Mouse (Mus musculus) stomach, postnatal 0 days (tissue): ENCODE measurements around the gene Zhx3. TPM values are rescaled to one million over a fixed set of nuclear protein-coding genes. Genes with fewer than 3 reads are reported as not detected.

ENCODE experiments used
- ATAC-seq: fragments of 200-750 bp; cut with Nextera tagmentation; 2 replicates; pipeline ENCODE4 v1.8.0; 2017; ENCODE audit not compliant: low FRiP score, low TSS enrichment
- DNase-seq: peaks from one replicate; pipeline ENCODE4 v3.0.0-alpha.2; 2016; ENCODE audit warnings: low spot score
- H3K27ac ChIP-seq: fragments of 300-500 bp; sonication (generic); replicated peaks from 2 replicates; pipeline ENCODE4 v1.5.1; 2014; ENCODE audit warnings: mild to moderate bottlenecking, control low read depth
- H3K27me3 ChIP-seq: fragments of 300-500 bp; sonication (generic); 2 replicates; pipeline ENCODE4 v1.6.1; 2014; ENCODE audit warnings: low read length; ENCODE audit not compliant: control insufficient read depth, insufficient read depth
- H3K36me3 ChIP-seq: fragments of 300-500 bp; sonication (generic); 2 replicates; pipeline ENCODE4 v1.6.1; 2014; ENCODE audit warnings: low read length, mixed read lengths; ENCODE audit not compliant: control insufficient read depth, insufficient read depth
- H3K4me1 ChIP-seq: fragments of 300-500 bp; sonication (generic); replicated peaks from 2 replicates; pipeline ENCODE4 v1.6.1; 2014; ENCODE audit warnings: antibody characterized with exemption; ENCODE audit not compliant: control insufficient read depth, insufficient read depth
- H3K4me2 ChIP-seq: fragments of 300-500 bp; sonication (generic); replicated peaks from 2 replicates; pipeline ENCODE4 v1.6.1; 2014; ENCODE audit warnings: low read depth, mild to moderate bottlenecking, control low read depth, moderate library complexity
- H3K4me3 ChIP-seq: fragments of 300-500 bp; sonication (generic); 2 replicates; pipeline ENCODE4 v1.5.1; 2014; ENCODE audit warnings: low read depth, low read length, control low read depth
- H3K9ac ChIP-seq: fragments of 300-500 bp; sonication (generic); 2 replicates; pipeline ENCODE4 v1.6.1; 2014; ENCODE audit warnings: mild to moderate bottlenecking, low read length, control low read depth, mixed read lengths
- H3K9me3 ChIP-seq: fragments of 300-500 bp; sonication (generic); 2 replicates; pipeline ENCODE4 v1.6.1; 2016; ENCODE audit warnings: low read length; ENCODE audit not compliant: control insufficient read depth
- CTCF ChIP-seq: IDR thresholded peaks from 2 replicates; pipeline ENCODE4 v1.5.1; 2016; ENCODE audit warnings: antibody characterized with exemption, low read depth, mild to moderate bottlenecking, moderate library complexity
- EP300 ChIP-seq: optimal IDR thresholded peaks from 2 replicates; pipeline ENCODE3; 2016; ENCODE audit warnings: antibody characterized with exemption
- WGBS: fragments of 180-500 bp; shearing (Covaris S2); extraction: QIAGEN DNeasy Blood & Tissue Kit; methylation state at CpG from one replicate; pipeline ENCODE4 v1.1.7; 2014; 5-methylcytosine and 5-hydroxymethylcytosine counted together
- polyA plus RNA-seq: library from polyadenylated mRNA; unstranded; fragments of >200 nt; fragmentation: Nextera tagmentation; extraction: Ambion mirVana; gene quantifications from 2 replicates; pipeline ENCODE4 v1.2.1, GENCODE M21; 2015

Gene Zhx3
- polyA plus RNA-seq, 1 experiment from 2014 or later = 4.5 TPM

- no peak for TF ChIP-seq CTCF
- TF ChIP-seq EP300 = no peak
- H3K27ac ChIP-seq = no peak overlapping the region
- no peaks in the 10 kb centered on the region for H3K4me1 ChIP-seq
- H3K9me3 ChIP-seq = no peaks in the 10 kb centered on the region
- H3K27me3 ChIP-seq = no peaks in the 10 kb centered on the region
- H3K9ac ChIP-seq = no peak overlapping the region
- H3K4me2 ChIP-seq = no peak overlapping the region
- H3K4me3 ChIP-seq = no peak overlapping the region
- 75% methylated on average over 3 of the region's 3 CpGs for WGBS
- no peaks in the 10 kb centered on the region for H3K36me3 ChIP-seq
- ATAC-seq = no peak
- DNase-seq = no peak
Measured at GRCm38 (mm10) chr2:160850360-160850759, 22.4 kb downstream of the Zhx3 start.

DNA sequence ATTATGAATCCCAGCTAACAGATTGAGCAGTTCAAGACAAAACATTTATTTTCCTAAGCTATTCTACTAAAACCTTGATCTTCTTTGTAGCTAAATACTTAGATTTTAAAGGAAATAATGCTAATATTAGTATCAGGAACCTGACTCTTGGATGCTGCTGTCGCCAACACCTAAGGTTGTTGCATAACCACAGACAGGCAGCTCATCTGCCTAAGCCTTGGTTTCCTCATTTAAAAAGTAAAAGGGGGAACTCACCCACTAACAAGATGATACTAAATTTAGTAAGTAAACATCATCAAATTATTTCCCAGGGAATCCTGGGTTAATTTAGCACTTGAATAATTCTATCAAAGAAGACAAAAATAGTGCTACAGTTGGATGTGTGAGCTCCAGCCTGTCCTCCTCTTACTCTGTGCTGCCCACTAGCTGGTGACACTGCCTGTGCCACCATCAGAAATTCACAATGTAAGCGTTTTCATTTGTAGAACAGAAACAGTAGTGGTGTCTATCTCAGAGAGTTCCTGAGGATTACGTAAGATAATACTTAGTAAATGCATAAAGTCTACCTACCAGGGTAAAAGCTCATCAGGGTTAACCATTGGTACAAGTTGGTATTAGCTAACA lies 23.1 kb downstream of the Zhx3 start:
- Histone ChIP-seq H3K4me1 (no peaks in the 10 kb centered on the region), H3K27me3 (no peaks in the 10 kb centered on the region), H3K4me3 (no peak overlapping the region), H3K36me3 (no peaks in the 10 kb centered on the region), H3K27ac (no peak overlapping the region), H3K9me3 (no peaks in the 10 kb centered on the region), H3K9ac (no peak overlapping the region), H3K4me2 (no peak overlapping the region)
- ATAC-seq = no peak
- DNase-seq = no peak
- 74% methylated on average over 3 of the region's 3 CpGs for WGBS
- TF ChIP-seq EP300 (no peak), CTCF (peak; percentile 29; the same call in 1 of the 2 replicates)

DNA sequence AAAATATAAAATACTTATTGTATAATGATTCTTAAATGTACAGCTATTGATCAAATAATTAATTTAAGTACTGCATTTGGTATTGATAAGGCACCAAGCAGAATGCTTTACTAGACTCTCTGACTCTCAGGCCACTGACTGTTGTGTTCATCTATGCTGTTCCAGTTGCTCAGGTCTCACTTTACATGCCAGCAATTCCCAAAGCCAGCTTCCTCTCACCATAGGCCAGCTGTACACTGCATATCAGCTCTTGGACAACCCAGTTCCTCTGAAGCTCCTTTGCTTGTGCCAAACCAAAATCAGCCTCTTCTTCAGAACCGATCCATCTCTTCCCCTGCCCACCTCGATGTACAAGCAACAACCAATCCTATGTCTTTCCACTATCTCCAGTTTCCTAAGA lies 24.6 kb downstream of the Zhx3 start:
- Histone ChIP-seq H3K4me1 (no peaks in the 10 kb centered on the region), H3K27me3 (no peaks in the 10 kb centered on the region), H3K36me3 (no peaks in the 10 kb centered on the region), H3K9me3 (no peaks in the 10 kb centered on the region), H3K27ac (no peak overlapping the region), H3K4me2 (no peak overlapping the region), H3K9ac (no peak overlapping the region), H3K4me3 (no peak overlapping the region)
- ATAC-seq = no peak
- no peak for DNase-seq
- WGBS = 91% methylated on average over 2 of the region's 2 CpGs
- TF ChIP-seq EP300 (no peak), CTCF (no peak)

DNA sequence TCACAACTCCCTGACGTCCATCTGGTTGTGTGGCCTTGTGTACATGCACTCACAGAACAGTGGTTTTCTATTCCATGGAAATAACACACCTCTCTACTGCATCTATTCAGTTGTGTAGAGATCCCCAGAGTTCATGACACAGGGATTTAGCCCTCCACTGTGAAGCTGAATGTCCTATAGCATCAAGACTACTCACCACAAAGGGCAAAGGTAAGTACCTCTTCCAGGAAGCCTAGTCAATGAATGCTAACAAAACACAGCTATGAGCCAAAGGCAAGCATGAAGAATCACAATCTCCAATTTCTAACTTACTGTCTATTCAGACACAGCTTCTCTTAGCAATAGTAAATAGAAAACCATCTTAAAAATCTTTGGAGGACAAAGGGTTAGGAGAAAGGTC lies 25.1 kb downstream of the Zhx3 start:
- H3K27ac ChIP-seq = no peak overlapping the region
- H3K9me3 ChIP-seq = no peaks in the 10 kb centered on the region
- WGBS = 65% methylated on average over 1 of the region's 1 CpGs
- H3K4me2 ChIP-seq = no peak overlapping the region
- H3K27me3 ChIP-seq = no peaks in the 10 kb centered on the region
- TF ChIP-seq CTCF (no peak), EP300 (no peak)
- H3K4me3 ChIP-seq = no peak overlapping the region
- ATAC-seq (no peak), DNase-seq (no peak)
- no peak overlapping the region for H3K9ac ChIP-seq
- H3K4me1 ChIP-seq = no peaks in the 10 kb centered on the region
- H3K36me3 ChIP-seq = no peaks in the 10 kb centered on the region

DNA sequence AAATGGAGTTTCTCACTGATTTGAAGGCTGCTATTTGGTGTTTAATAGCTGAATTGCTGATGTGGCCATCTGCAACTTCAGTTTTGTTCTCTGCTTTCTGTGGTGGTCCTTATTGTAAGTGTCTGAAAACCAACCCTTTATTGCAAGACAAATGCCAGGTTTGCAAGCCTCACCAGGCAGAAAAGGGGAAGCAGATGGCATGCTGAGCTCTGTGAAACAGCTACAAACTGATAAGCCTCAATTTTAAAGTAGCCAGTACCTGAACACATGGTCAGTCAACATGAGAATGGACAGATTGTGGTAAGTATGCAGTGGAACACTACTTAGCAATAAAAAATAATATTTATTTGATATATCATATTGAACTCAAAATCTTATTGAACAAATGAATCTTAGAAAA lies 32.0 kb downstream of the Zhx3 start:
- Histone ChIP-seq H3K4me3 (no peak overlapping the region), H3K9ac (no peak overlapping the region), H3K4me1 (no peaks in the 10 kb centered on the region), H3K27ac (no peak overlapping the region), H3K36me3 (no peaks in the 10 kb centered on the region), H3K4me2 (no peak overlapping the region), H3K27me3 (no peaks in the 10 kb centered on the region), H3K9me3 (no peaks in the 10 kb centered on the region)
- no peak for DNase-seq
- TF ChIP-seq EP300 (no peak), CTCF (no peak)
- no peak for ATAC-seq

- Histone ChIP-seq H3K4me3 (no peak overlapping the region), H3K4me2 (no peak overlapping the region), H3K27ac (no peak overlapping the region), H3K36me3 (no peaks in the 10 kb centered on the region), H3K27me3 (no peaks in the 10 kb centered on the region), H3K9ac (no peak overlapping the region), H3K4me1 (no peaks in the 10 kb centered on the region), H3K9me3 (no peaks in the 10 kb centered on the region)
- TF ChIP-seq CTCF (no peak), EP300 (no peak)
- ATAC-seq = no peak
- no peak for DNase-seq
- WGBS = 53% methylated on average over 1 of the region's 1 CpGs
Measured at GRCm38 (mm10) chr2:160810802-160811201, 62.0 kb downstream of the Zhx3 start.
